Mouse (Mus musculus): ENCODE measurements around the gene Ppp1r3d.

Ppp1r3d gene

DNA sequence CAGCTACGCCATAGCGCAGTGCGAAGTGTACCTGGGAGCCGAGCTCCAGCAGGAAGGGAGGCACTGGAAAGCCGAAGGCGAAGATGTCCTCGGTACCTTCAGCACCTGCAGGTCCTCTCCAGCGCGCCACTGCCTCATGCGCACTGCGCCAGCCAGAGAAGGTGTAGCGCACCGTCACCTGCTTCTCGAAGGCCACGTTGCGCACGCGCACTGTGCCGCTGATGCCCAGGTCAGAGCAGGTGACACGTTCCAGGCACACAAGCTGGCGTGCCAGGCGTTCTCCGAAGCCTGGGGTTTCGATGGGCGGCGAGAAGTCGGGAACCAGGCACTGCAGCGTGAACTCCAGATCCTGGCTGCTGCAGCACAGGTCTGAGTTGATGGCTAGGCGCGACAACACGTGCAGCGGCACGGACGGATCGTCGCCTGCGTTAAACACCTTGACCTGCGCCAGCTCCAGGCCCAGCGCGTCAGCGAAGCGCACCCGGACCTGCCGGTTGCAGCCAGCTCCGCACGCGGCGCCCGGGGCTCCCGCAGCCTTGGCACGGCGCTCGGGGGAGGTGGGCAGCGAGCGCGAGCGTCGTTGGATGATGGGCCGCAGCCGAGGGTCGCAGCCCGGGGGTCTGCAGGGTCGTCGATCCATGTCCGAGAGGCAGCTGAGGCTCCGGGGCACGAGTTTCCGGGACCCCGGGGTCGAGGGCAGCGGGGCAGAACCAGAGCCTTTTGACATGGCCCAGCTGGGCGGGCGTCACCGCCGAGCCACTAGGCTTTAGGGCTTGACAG is 601 bp downstream of the Ppp1r3d start:
- peak in 1 of 2 experiments; percentile 14 for DNase-seq

DNA sequence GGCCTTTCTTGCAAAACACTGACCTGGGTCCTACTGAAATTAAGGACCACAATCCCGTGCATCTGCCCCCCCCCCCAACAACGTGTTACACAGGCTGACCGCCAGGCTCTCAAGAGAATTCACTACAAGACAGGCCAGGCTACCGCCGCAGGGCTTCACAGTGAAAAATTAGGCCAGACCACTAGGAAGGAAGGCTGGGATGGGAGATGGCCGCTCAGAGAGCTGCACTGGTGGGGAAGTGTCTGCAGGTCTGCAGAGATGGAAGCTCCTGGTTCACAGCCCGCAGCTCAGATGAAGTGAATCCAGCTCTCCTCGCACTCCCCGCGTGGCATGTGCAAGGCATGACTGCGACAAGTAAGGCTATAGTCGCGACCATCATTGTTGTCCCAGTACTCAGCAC is 1.2 kb downstream of the Ppp1r3d start:
- DNase-seq, result no peak

DNA sequence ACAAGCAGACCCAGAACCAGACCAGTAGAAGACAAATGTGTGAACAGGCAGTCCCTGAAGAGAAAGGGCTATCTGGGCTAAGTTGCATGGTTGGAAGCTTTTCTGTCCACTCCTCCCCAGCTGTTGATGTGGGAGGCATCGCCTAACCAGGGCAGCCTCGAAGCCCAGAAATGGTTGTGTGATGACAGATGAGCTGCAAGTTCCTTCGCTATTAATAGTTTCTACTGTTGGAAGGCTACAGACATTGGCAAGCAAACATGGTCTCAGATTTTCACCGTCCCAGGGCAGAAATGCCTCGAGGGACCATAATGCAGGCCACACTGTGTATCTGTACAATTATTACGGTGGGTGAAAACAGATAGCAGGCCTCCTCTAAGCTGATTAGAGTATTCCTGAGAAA is 1.7 kb downstream of the Ppp1r3d start:
- no peak for DNase-seq

DNA sequence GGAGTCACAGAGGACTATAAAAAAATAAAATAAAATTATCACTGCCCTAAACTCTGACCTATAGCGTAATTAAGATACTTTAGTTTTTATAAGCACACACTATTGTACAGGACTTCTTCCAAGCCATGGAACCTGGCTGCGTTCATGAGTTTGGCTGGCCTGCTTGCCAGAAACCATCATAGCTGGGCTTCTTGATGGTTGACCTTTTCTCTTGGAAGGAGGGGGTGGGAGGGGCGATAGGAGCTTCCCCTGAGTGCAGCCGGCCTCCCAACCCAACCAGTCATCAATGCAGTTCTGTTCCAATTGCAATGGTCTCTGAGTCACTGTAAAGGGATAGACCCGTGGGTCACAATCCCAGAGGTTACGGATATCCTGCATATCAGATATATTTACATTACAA is 4.0 kb downstream of the Ppp1r3d start:
- no peak for DNase-seq

DNA sequence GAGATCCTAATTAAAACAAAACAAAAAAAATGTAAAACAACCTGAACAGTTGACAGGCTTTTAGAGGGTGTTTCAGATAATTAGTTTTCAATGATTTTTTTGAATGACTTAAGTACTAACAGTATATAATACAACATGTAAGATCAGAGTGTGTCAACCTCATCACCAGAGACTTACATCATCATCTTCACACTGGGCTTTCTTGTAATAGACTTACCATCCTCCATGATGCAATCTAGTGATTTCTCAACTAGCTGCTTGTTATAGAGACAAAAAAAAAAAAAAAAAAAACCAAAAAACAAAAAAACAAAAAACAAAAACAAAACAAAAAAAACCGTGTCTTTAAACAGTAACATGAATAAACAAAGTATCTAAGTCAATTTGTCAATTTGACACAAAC is 5.2 kb downstream of the Ppp1r3d start:
- no peak for DNase-seq

DNA sequence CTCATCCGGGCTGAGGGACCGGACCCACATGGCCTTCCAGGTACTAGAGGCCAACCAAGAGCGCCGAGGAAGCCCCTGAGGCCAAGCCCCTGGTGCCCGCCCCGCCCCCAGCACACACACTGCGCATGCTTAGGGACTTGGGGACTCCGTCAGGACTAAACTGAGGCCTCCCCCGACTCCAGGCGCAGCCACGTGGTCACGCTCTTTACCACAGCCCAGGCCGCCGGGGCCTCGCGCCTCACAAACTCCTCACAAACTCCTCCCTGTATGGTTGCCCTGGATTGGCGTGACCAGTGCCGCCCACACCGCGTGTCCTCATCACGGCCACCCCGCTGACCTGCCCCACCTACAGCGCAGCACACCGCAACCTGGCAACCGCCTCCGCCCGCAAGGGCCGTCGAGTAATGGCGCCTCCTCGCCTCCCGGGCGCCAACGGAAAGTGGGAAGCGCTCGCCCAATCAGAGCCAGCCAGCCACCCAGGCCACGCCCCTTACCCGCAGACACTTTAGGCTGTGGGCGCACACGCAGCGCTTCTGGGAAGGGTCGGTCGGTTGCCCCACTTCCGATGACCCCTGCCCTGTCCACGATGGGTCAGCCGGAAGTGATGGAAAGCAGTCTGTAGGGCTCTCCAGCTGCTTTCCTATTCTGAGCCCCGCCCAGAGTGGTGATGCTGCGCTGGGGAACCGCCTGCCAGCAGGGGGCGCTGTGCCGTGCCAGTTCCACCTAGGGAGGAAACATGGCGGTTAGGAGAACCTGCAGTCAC is 7.0 kb downstream of the Ppp1r3d start, which contains the start of gene Sycp2:
Sycp2 (minus strand) TSS at position 633 of the 763 bp plus-strand sequence.
- DNase-seq, result no peak
